Mouse (Mus musculus) myocyte (in vitro differentiated cells): Measurements from ENCODE around the gene Mrps22.

ENCODE experiments used
- CEBPB ChIP-seq: IDR thresholded peaks from 2 replicates; pipeline ENCODE4 v1.6.1; 2011; ENCODE audit warnings: mild to moderate bottlenecking, moderate library complexity; ENCODE audit not compliant: poor library complexity, insufficient read depth, severe bottlenecking
- E2F4 ChIP-seq: IDR thresholded peaks from one replicate; pipeline ENCODE4 v1.6.1; 2011; ENCODE audit warnings: mild to moderate bottlenecking, control low read depth, moderate library complexity; ENCODE audit not compliant: insufficient read depth
- MAX ChIP-seq: IDR thresholded peaks from one replicate; pipeline ENCODE4 v1.6.1; 2011; ENCODE audit warnings: low read depth, mild to moderate bottlenecking, control low read depth
- MYOD1 ChIP-seq, 3 experiments: IDR thresholded peaks; one replicate each; pipeline ENCODE4 v1.6.1; 2011; ENCODE audit warnings: control low read depth in 2 of 3, low read depth in 2 of 3, mild to moderate bottlenecking in 2 of 3, moderate library complexity in 1 of 3; ENCODE audit not compliant: insufficient read length in 2 of 3, control insufficient read depth in 1 of 3
- MYOG ChIP-seq, 3 experiments: IDR thresholded peaks; one replicate each; pipeline ENCODE4 v1.6.1; 2011; ENCODE audit warnings: control low read depth in 2 of 3, low read depth in 2 of 3, mild to moderate bottlenecking in 2 of 3; ENCODE audit not compliant: insufficient read length in 2 of 3, control insufficient read depth in 1 of 3, insufficient read depth in 1 of 3
- POLR2A ChIP-seq: IDR thresholded peaks from one replicate; pipeline ENCODE4 v1.6.1; 2011; ENCODE audit warnings: low read depth, mild to moderate bottlenecking, control low read depth, moderate library complexity; ENCODE audit not compliant: insufficient read length
- POLR2AphosphoS2 ChIP-seq: IDR thresholded peaks from one replicate; pipeline ENCODE4 v1.6.1; 2011; ENCODE audit warnings: low read depth, control low read depth; ENCODE audit not compliant: insufficient read length
- TCF12 ChIP-seq: IDR thresholded peaks from one replicate; pipeline ENCODE4 v1.6.1; 2011; ENCODE audit warnings: mild to moderate bottlenecking, control low read depth; ENCODE audit not compliant: poor library complexity, insufficient read depth, severe bottlenecking
- USF1 ChIP-seq: IDR thresholded peaks from one replicate; pipeline ENCODE4 v1.6.1; 2011; ENCODE audit warnings: low read depth, mild to moderate bottlenecking, control low read depth, moderate library complexity

- TF ChIP-seq POLR2A (no peak), USF1 (no peak), MYOG (IDR thresholded peaks at IDR 0.05; ENCODE audit: control insufficient read depth in 1 of 3, insufficient read depth in 1 of 3, insufficient read length in 2 of 3, low read depth in 2 of 3) (no peak), MYOD1 (IDR thresholded peaks at IDR 0.05; ENCODE audit: control insufficient read depth in 1 of 3, insufficient read length in 2 of 3, low read depth in 2 of 3) (no peak), E2F4 (no peak), MAX (no peak), POLR2AphosphoS2 (no peak), CEBPB (no peak), TCF12 (no peak)
These were observed 40.7 kb upstream of the Mrps22 start for GRCm38 (mm10) chr9:98642126-98642525.
